Mouse (Mus musculus) kidney, postnatal 0 days (tissue): ENCODE data around the gene Gngt1. TPM values are rescaled to one million over a fixed set of nuclear protein-coding genes. Genes with fewer than 3 reads are reported as not detected.

ENCODE experiments used
- ATAC-seq: fragments of 200-750 bp; cut with Nextera tagmentation; replicated peaks from 2 replicates; pipeline ENCODE4 v1.8.0; 2017; ENCODE audit warnings: low read depth, moderate number of reproducible peaks, moderate TSS enrichment, moderate library complexity; ENCODE audit not compliant: low FRiP score
- DNase-seq: peaks from one replicate; pipeline ENCODE4 v3.0.0-alpha.2; 2016; ENCODE audit warnings: low spot score
- H3K27ac ChIP-seq: fragments of 300-500 bp; sonication (generic); 2 replicates; pipeline ENCODE4 v1.5.1; 2014; ENCODE audit warnings: mild to moderate bottlenecking
- H3K27me3 ChIP-seq: fragments of 300-500 bp; sonication (generic); 2 replicates; pipeline ENCODE4 v1.6.1; 2014; ENCODE audit warnings: low read length, mixed read lengths; ENCODE audit not compliant: insufficient read depth
- H3K36me3 ChIP-seq: fragments of 300-500 bp; sonication (generic); 2 replicates; pipeline ENCODE4 v1.6.1; 2014; ENCODE audit warnings: low read length, mixed read lengths; ENCODE audit not compliant: insufficient read depth
- H3K4me1 ChIP-seq: fragments of 300-500 bp; sonication (generic); replicated peaks from 2 replicates; pipeline ENCODE4 v1.6.1; 2014; ENCODE audit warnings: antibody characterized with exemption, low read length, mixed read lengths; ENCODE audit not compliant: insufficient read depth
- H3K4me2 ChIP-seq: fragments of 300-500 bp; sonication (generic); 2 replicates; pipeline ENCODE4 v1.6.1; 2014; ENCODE audit warnings: mild to moderate bottlenecking, low read length, moderate library complexity, mixed read lengths
- H3K4me3 ChIP-seq: fragments of 300-500 bp; sonication (generic); replicated peaks from 2 replicates; pipeline ENCODE4 v1.5.1; 2014; ENCODE audit warnings: low read depth, low read length
- H3K9ac ChIP-seq: fragments of 300-500 bp; sonication (generic); 2 replicates; pipeline ENCODE4 v1.6.1; 2014; ENCODE audit warnings: low read depth, low read length
- H3K9me3 ChIP-seq: fragments of 300-500 bp; sonication (generic); replicated peaks from 2 replicates; pipeline ENCODE4 v1.6.1; 2016; ENCODE audit warnings: low read length, inconsistent platforms, mixed read lengths
- CTCF ChIP-seq: IDR thresholded peaks from 2 replicates; pipeline ENCODE4 v1.5.1; 2016; ENCODE audit warnings: antibody characterized with exemption, low read depth, mild to moderate bottlenecking, moderate library complexity
- WGBS: fragments of 180-500 bp; shearing (Covaris S2); extraction: QIAGEN DNeasy Blood & Tissue Kit; methylation state at CpG from one replicate; pipeline ENCODE4 v1.1.7; 2014; 5-methylcytosine and 5-hydroxymethylcytosine counted together
- polyA plus RNA-seq: library from polyadenylated mRNA; unstranded; fragments of >200 nt; fragmentation: Nextera tagmentation; extraction: Ambion mirVana; gene quantifications from 2 replicates; pipeline ENCODE4 v1.2.1, GENCODE M21; 2015

Gene Gngt1
- 0.09 TPM in 1 of 2 replicates, not detected in the other for polyA plus RNA-seq

- no peak for TF ChIP-seq CTCF
- Histone ChIP-seq H3K9ac (no peak within 1 kb of the TSS), H3K27me3 (no peaks in the 10 kb centered on the region), H3K4me1 (no peaks in the 10 kb centered on the region), H3K36me3 (no peaks in the 10 kb centered on the region), H3K4me2 (no peak within 1 kb of the TSS), H3K9me3 (no peaks in the 10 kb centered on the region), H3K4me3 (no peak within 1 kb of the TSS), H3K27ac (no peak within 1 kb of the TSS)
- no peak for ATAC-seq
- DNase-seq = no peak
- 88% methylated on average over 6 of the region's 6 CpGs for WGBS
These were observed at the start of gene Gngt1 for GRCm38 (mm10) chr6:3993492-3993891. TSS of gene Gngt1 (plus strand) at chr6:3993792.

GRCm38 (mm10) chr6:3954969-3955368 is 38.6 kb upstream of the Gngt1 start:
- ATAC-seq = no peak
- 56% methylated on average over 4 of the region's 4 CpGs for WGBS

GRCm38 (mm10) chr6:3967676-3968626 is 25.6 kb upstream of the Gngt1 start:
- H3K27me3 ChIP-seq = no peaks in the 10 kb centered on the region
- WGBS = 26% methylated on average over 31 of the region's 31 CpGs
- H3K4me2 ChIP-seq = peak overlapping the region; percentile 44
- no peak overlapping the region for H3K4me3 ChIP-seq
- no peaks in the 10 kb centered on the region for H3K4me1 ChIP-seq
- H3K36me3 ChIP-seq = no peaks in the 10 kb centered on the region
- no peaks in the 10 kb centered on the region for H3K9me3 ChIP-seq
- H3K27ac ChIP-seq = no peak overlapping the region
- TF ChIP-seq CTCF = no peak
- 0 out of 2 replicates have a peak overlapping the region, but pooled peaks have one; percentile 3 for H3K9ac ChIP-seq
- ATAC-seq (0 out of 2 replicates have a peak, but pooled peaks have one; percentile 17), DNase-seq (peak; percentile 32)

More at GRCm38 (mm10) chr6:3954969-3955368, 38.6 kb upstream of the Gngt1 start:
- Histone ChIP-seq H3K9me3 (no peaks in the 10 kb centered on the region), H3K4me3 (no peak overlapping the region), H3K36me3 (no peaks in the 10 kb centered on the region), H3K27ac (no peak overlapping the region), H3K9ac (no peak overlapping the region), H3K4me1 (no peaks in the 10 kb centered on the region), H3K4me2 (no peak overlapping the region), H3K27me3 (no peaks in the 10 kb centered on the region)
- DNase-seq = no peak
- TF ChIP-seq CTCF = no peak

DNA sequence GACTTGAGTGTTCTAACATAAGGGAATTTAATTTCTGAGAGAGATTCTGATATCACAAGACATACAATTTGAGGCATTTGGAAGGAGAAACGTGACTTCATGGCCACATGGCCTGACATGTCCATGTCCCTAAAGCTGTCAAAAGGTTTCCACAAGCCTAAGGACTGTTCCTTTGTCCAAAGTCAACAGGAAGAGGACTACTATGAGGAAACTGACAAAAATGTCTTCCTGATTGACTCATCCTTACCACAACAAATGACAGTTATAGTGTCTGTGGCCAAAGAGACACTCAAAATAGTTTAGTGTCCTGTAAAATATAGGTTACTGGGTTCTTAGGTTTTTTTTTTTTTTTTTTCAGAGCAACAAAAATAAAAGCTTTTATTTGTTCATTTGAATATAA is 19.9 kb upstream of the Gngt1 start:
- H3K36me3 ChIP-seq = no peaks in the 10 kb centered on the region
- ATAC-seq (no peak), DNase-seq (no peak)
- H3K9me3 ChIP-seq = no peaks in the 10 kb centered on the region
- H3K4me2 ChIP-seq = no peak overlapping the region
- no peaks in the 10 kb centered on the region for H3K27me3 ChIP-seq
- no peak overlapping the region for H3K27ac ChIP-seq
- no peak overlapping the region for H3K9ac ChIP-seq
- no peak overlapping the region for H3K4me3 ChIP-seq
- no peak for TF ChIP-seq CTCF
- 58% methylated on average over 1 of the region's 1 CpGs for WGBS
- H3K4me1 ChIP-seq = no peaks in the 10 kb centered on the region

DNA sequence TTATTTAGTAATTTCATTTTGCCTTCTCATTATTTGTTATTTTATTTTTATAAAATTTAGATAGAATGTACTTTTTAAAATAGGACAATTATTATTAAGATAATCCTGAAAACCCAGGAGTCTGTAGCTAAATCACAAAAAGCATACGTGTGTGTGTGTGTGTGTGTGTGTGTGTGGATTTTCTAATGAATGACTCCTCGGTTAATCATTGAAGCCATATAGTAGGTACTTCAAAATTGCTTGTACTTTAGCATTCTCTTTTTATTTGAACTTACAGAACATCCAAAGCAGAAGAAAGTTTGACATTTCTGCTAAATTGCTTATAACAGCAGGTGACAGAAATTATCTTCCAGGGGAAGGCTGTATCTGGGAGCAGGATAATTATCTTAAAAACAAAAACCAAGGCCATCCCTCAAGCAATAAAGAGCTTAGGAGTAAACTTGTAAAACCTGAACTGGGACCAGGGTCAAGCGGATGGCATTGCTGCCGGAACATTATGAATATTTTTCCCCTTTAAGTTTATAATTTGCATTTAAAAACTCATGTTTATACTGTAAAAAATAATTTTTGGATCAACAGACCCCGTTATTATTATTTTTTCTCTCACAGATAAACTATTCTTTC is 10.8 kb upstream of the Gngt1 start:
- Histone ChIP-seq H3K4me1 (no peaks in the 10 kb centered on the region), H3K9me3 (no peaks in the 10 kb centered on the region), H3K4me2 (no peak overlapping the region), H3K4me3 (no peak overlapping the region), H3K27me3 (no peaks in the 10 kb centered on the region), H3K9ac (no peak overlapping the region), H3K36me3 (no peaks in the 10 kb centered on the region), H3K27ac (no peak overlapping the region)
- TF ChIP-seq CTCF = no peak
- no peak for ATAC-seq
- WGBS = 76% methylated on average over 5 of the region's 5 CpGs
- no peak for DNase-seq

- Histone ChIP-seq H3K4me2 (no peak within 1 kb of the TSS), H3K27ac (no peak within 1 kb of the TSS)
These were observed 4.8 kb upstream of the Gngt1 start, which contains the start of gene Tfpi2 for GRCm38 (mm10) chr6:3988750-3989149. TSS of gene Tfpi2 (minus strand) at chr6:3988919.

More at GRCm38 (mm10) chr6:3988750-3989149, 4.8 kb upstream of the Gngt1 start, which contains the start of gene Tfpi2:
- Histone ChIP-seq H3K9ac (no peak within 1 kb of the TSS), H3K27me3 (no peaks in the 10 kb centered on the region), H3K36me3 (no peaks in the 10 kb centered on the region), H3K4me1 (no peaks in the 10 kb centered on the region), H3K4me3 (no peak within 1 kb of the TSS), H3K9me3 (no peaks in the 10 kb centered on the region)
- 59% methylated on average over 3 of the region's 3 CpGs for WGBS
- ATAC-seq (peak; percentile 66; the same call in 1 of the 2 replicates), DNase-seq (no peak)
- TF ChIP-seq CTCF = no peak
